In genomic region chr3:41041241-41041640, GRCm38 (mm10) we compare ENCODE assay signal across 22 mouse cellular contexts.
"Had no signal": no experiment of that assay in that cellular context is flagged by ENCODE, and none has a peak within 500 bp of the region (broad histone marks: within the 10 kb centered on the region; RNA-seq: fewer than 3 reads in every experiment).

No protein-coding gene starts in this region.

- H3K9me3 ChIP-seq: heart, embryonic 10.5 days; heart, embryonic 12.5 days; hindbrain, embryonic 13.5 days; hindbrain, embryonic 15.5 days; kidney, embryonic 15.5 days; limb, embryonic 13.5 days; limb, embryonic 15.5 days; liver, embryonic 13.5 days; liver, embryonic 15.5 days had no signal

- H3K4me3 ChIP-seq: heart, embryonic 10.5 days; heart, embryonic 12.5 days; hindbrain, embryonic 13.5 days; hindbrain, embryonic 15.5 days; kidney, embryonic 15.5 days; limb, embryonic 13.5 days; limb, embryonic 15.5 days; liver, embryonic 13.5 days; liver, embryonic 15.5 days had no signal

- H3K27me3 ChIP-seq: heart, embryonic 12.5 days; hindbrain, embryonic 13.5 days; hindbrain, embryonic 15.5 days; kidney, embryonic 15.5 days; limb, embryonic 13.5 days; limb, embryonic 15.5 days; liver, embryonic 13.5 days; liver, embryonic 15.5 days had no signal

- ATAC-seq: intestine, embryonic 16.5 days had no signal

- H3K27ac ChIP-seq: heart, embryonic 10.5 days; hindbrain, embryonic 13.5 days; hindbrain, embryonic 15.5 days; hindbrain, postnatal 0 days; kidney, embryonic 15.5 days; kidney, postnatal 0 days; limb, embryonic 13.5 days; limb, embryonic 15.5 days; liver, embryonic 13.5 days; liver, embryonic 15.5 days had no signal

- DNase-seq: forebrain, postnatal 0 days; gastrocnemius, postnatal 14 days; gastrocnemius, postnatal 36 days; heart, adult 18-20 months; heart, postnatal 10 days; kidney, adult 11 months; kidney, postnatal 14 days; layer of hippocampus, adult 9-11 months; layer of hippocampus, postnatal 36 days; left cerebral cortex, postnatal 4 days; liver, embryonic 13.5 days had no signal

- H3K36me3 ChIP-seq: heart, embryonic 10.5 days; heart, embryonic 12.5 days; hindbrain, embryonic 13.5 days; hindbrain, embryonic 15.5 days; kidney, embryonic 15.5 days; limb, embryonic 13.5 days; limb, embryonic 15.5 days; liver, embryonic 13.5 days; liver, embryonic 15.5 days had no signal

- H3K4me1 ChIP-seq: hindbrain, embryonic 13.5 days; hindbrain, embryonic 15.5 days; kidney, embryonic 15.5 days; limb, embryonic 13.5 days; limb, embryonic 15.5 days; liver, embryonic 15.5 days had no signal

- H3K9ac ChIP-seq: forebrain, postnatal 0 days; heart, embryonic 12.5 days; hindbrain, embryonic 13.5 days; hindbrain, embryonic 15.5 days; kidney, embryonic 15.5 days; limb, embryonic 13.5 days; limb, embryonic 15.5 days; liver, embryonic 13.5 days; liver, embryonic 15.5 days had no signal

- H3K4me2 ChIP-seq: heart, embryonic 12.5 days; hindbrain, embryonic 13.5 days; hindbrain, embryonic 15.5 days; kidney, embryonic 15.5 days; limb, embryonic 13.5 days; limb, embryonic 15.5 days; liver, embryonic 13.5 days; liver, embryonic 15.5 days had no signal
